Mouse (Mus musculus) megakaryocyte, embryonic 14.5 days (primary cell): ENCODE results near the gene Zbtb16.

Experiments
- FLI1 ChIP-seq: IDR thresholded peaks from 2 replicates; pipeline ENCODE4 v1.6.1; 2012; ENCODE audit warnings: low read length, inconsistent platforms, mixed read lengths
- GATA1 ChIP-seq: IDR thresholded peaks from 3 replicates; pipeline ENCODE4 v1.6.1; 2012; ENCODE audit warnings: mixed read lengths, low read length, inconsistent platforms, borderline replicate concordance

DNA sequence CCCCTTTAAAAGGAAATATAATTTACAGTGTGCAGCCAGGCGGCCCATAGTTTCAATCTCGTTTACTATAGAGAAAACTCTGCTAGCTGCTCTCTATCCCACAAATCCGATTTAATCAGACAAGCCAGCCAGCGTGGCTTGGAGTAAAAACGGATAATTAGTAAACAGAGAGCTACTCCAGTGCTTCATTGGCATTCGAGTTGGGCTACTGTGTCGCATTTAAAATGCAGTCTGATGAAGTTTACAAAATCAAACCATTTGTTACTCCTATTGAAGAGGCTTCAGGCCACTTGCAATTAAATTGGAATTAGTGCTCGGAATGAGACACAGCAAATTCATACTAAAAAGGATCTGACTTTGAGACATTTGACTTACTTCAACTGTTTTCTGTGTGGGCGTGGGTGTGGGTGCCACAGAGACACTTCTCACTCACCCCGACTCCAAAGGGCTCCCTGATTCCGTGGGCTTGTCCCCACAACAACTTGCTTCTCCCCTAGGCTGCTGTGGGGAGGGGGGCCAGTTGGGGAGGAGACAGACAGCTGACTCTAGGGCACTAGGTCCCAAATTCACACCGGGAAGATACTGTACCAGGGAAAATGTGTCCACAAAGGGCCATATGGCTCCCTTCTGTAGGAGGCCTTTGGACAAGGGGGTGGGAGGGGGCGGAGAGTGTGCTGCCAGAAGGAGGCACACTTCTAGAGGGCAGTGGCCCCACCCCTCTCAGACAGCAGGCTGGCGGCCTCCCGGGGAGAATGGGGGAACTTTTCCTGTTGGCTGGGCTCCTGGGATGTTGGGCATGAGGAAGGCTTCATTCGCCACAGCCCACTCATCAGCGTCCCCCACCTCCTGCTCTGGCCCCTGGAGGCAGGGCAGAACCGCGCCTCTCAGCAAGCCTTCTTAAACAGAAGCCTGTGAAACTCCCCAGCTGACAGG lies 157.3 kb downstream of the Zbtb16 start:
- TF ChIP-seq GATA1 (no peak), FLI1 (no peak)
